Comparison of ENCODE assay signal across 19 mouse cellular contexts in genomic region chr7:36177947-36178346, GRCm38 (mm10).
DNase-seq lines count a peak whose midpoint lies in the region; ATAC-seq and TF ChIP-seq lines count a peak whose summit lies in the region.
"Had no signal": no experiment of that assay in that cellular context is flagged by ENCODE, and none has a peak within 500 bp of the region (broad histone marks: within the 10 kb centered on the region; RNA-seq: fewer than 3 reads in every experiment).

No protein-coding gene starts in this region.

- H3K27me3 ChIP-seq in embryonic facial prominence, embryonic 12.5 days, result no peaks in the 10 kb centered on the region
- H3K27me3 ChIP-seq in embryonic facial prominence, embryonic 10.5 days (replicated peaks; ENCODE audit: low read depth, poor library complexity, severe bottlenecking), result no peaks in the 10 kb centered on the region
- no peaks in the 10 kb centered on the region for H3K27me3 ChIP-seq in embryonic facial prominence, embryonic 14.5 days (replicated peaks; ENCODE audit: control insufficient read depth, insufficient read depth, low read length)
- H3K27me3 ChIP-seq in forebrain, embryonic 16.5 days (replicated peaks; ENCODE audit: control insufficient read depth, insufficient read depth, low read length), result no peaks in the 10 kb centered on the region
- H3K27me3 ChIP-seq: heart, embryonic 13.5 days had no signal

- 74% methylated on average over 7 of the region's 7 CpGs for WGBS in embryonic facial prominence, embryonic 12.5 days
- 87% methylated on average over 7 of the region's 7 CpGs for WGBS in embryonic facial prominence, embryonic 10.5 days
- 74% methylated on average over 7 of the region's 7 CpGs for WGBS in embryonic facial prominence, embryonic 14.5 days
- 80% methylated on average over 7 of the region's 7 CpGs for WGBS in forebrain, embryonic 16.5 days

- H3K27ac ChIP-seq in embryonic facial prominence, embryonic 12.5 days, result no peak overlapping the region
- no peak overlapping the region for H3K27ac ChIP-seq in embryonic facial prominence, embryonic 10.5 days (replicated peaks)
- no peak overlapping the region for H3K27ac ChIP-seq in left cerebral cortex, adult 2 months
- H3K27ac ChIP-seq in embryonic facial prominence, embryonic 14.5 days (replicated peaks; ENCODE audit: low read depth, low read length), result no peak overlapping the region
- no peak overlapping the region for H3K27ac ChIP-seq in forebrain, embryonic 16.5 days (ENCODE audit: low read length)
- H3K27ac ChIP-seq: heart, embryonic 13.5 days had no signal

- H3K4me1 ChIP-seq in embryonic facial prominence, embryonic 12.5 days, result no peaks in the 10 kb centered on the region
- no peaks in the 10 kb centered on the region for H3K4me1 ChIP-seq in embryonic facial prominence, embryonic 10.5 days
- no peaks in the 10 kb centered on the region for H3K4me1 ChIP-seq in embryonic facial prominence, embryonic 14.5 days (ENCODE audit: control insufficient read depth, insufficient read depth, low read length)
- H3K4me1 ChIP-seq in forebrain, embryonic 16.5 days (replicated peaks; ENCODE audit: control insufficient read depth, insufficient read depth, low read length), result no peaks in the 10 kb centered on the region
- H3K4me1 ChIP-seq: heart, embryonic 13.5 days had no signal

- H3K9ac ChIP-seq in embryonic facial prominence, embryonic 12.5 days, result no peak overlapping the region
- no peak overlapping the region for H3K9ac ChIP-seq in embryonic facial prominence, embryonic 14.5 days (ENCODE audit: low read depth, low read length)
- H3K9ac ChIP-seq in forebrain, embryonic 16.5 days (replicated peaks; ENCODE audit: low read depth, low read length), result no peak overlapping the region
- H3K9ac ChIP-seq: heart, embryonic 13.5 days had no signal

- no peak overlapping the region for H3K4me3 ChIP-seq in embryonic facial prominence, embryonic 12.5 days
- H3K4me3 ChIP-seq in embryonic facial prominence, embryonic 10.5 days, result no peak overlapping the region
- no peak overlapping the region for H3K4me3 ChIP-seq in left cerebral cortex, adult 2 months
- no peak overlapping the region for H3K4me3 ChIP-seq in embryonic facial prominence, embryonic 14.5 days (ENCODE audit: low read depth, low read length)
- no peak overlapping the region for H3K4me3 ChIP-seq in forebrain, embryonic 16.5 days (replicated peaks; ENCODE audit: low read length)
- H3K4me3 ChIP-seq: heart, embryonic 13.5 days had no signal

- intact Hi-C loops in left cerebral cortex, postnatal 36 days (cut with DNase I), result loop anchor here (10.0 kb wide), 1 partner anchor 517 kb away; the partner anchor contains the start of gene Tshz3
- intact Hi-C loops in left cerebral cortex, adult 2 months (cut with DNase I), result loop anchor here (5.0 kb wide), 1 partner anchor 116 kb away; no protein-coding TSS in a partner anchor

- no peaks in the 10 kb centered on the region for H3K9me3 ChIP-seq in embryonic facial prominence, embryonic 12.5 days
- no peaks in the 10 kb centered on the region for H3K9me3 ChIP-seq in embryonic facial prominence, embryonic 10.5 days
- no peaks in the 10 kb centered on the region for H3K9me3 ChIP-seq in embryonic facial prominence, embryonic 14.5 days (ENCODE audit: control insufficient read depth, low read length)
- no peaks in the 10 kb centered on the region for H3K9me3 ChIP-seq in forebrain, embryonic 16.5 days (ENCODE audit: control insufficient read depth, low read length)
- H3K9me3 ChIP-seq: heart, embryonic 13.5 days had no signal

- TF ChIP-seq CTCF in left cerebral cortex, adult 2 months (IDR thresholded peaks at IDR 0.05), result no peak; the same call in 1 of the 2 replicates

- H3K36me3 ChIP-seq in embryonic facial prominence, embryonic 12.5 days, result no peaks in the 10 kb centered on the region
- no peaks in the 10 kb centered on the region for H3K36me3 ChIP-seq in embryonic facial prominence, embryonic 10.5 days (replicated peaks)
- H3K36me3 ChIP-seq in embryonic facial prominence, embryonic 14.5 days (ENCODE audit: control insufficient read depth, insufficient read depth, low read length), result no peaks in the 10 kb centered on the region
- no peaks in the 10 kb centered on the region for H3K36me3 ChIP-seq in forebrain, embryonic 16.5 days (ENCODE audit: control insufficient read depth, insufficient read depth)
- H3K36me3 ChIP-seq: heart, embryonic 13.5 days had no signal

- 0 out of 2 replicates have a peak, but pooled peaks have one; percentile 6 for ATAC-seq in embryonic facial prominence, embryonic 12.5 days (ENCODE audit: insufficient number of reproducible peaks, insufficient read depth, low FRiP score, low TSS enrichment)
- ATAC-seq in embryonic facial prominence, embryonic 14.5 days (ENCODE audit: low read depth), result peak; percentile 68; the same call in 1 of the 2 replicates
- no peak for ATAC-seq in forebrain, embryonic 16.5 days
- ATAC-seq: forebrain, embryonic 14.5 days; intestine, embryonic 16.5 days; Patski had no signal

- no peak for DNase-seq in embryonic facial prominence, embryonic 10.5 days (ENCODE audit: low spot score)
- peak; percentile 17 to 26 for DNase-seq in left cerebral cortex, postnatal 36 days (ENCODE audit: low spot score in 2 of 2)
- DNase-seq in left cerebral cortex, adult 2 months (ENCODE audit: extremely low spot score in 1 of 2, low spot score in 2 of 2), result no peak
- DNase-seq in embryonic facial prominence, embryonic 14.5 days (ENCODE audit: low spot score), result peak; percentile 48
- peak; percentile 17 for DNase-seq in mesoderm, embryonic 11.5 days (ENCODE audit: low read depth, low spot score)
- DNase-seq: adrenal gland, postnatal 36 days; gastrocnemius, postnatal 14 days; heart, postnatal 4 days; kidney, postnatal 10 days; layer of hippocampus, adult 9-11 months; lung, adult 18-20 months; midbrain, embryonic 14.5 days; thymus, postnatal 25 days had no signal

- H3K4me2 ChIP-seq in embryonic facial prominence, embryonic 12.5 days (replicated peaks), result no peak overlapping the region
- no peak overlapping the region for H3K4me2 ChIP-seq in embryonic facial prominence, embryonic 14.5 days (ENCODE audit: low read depth, low read length)
- H3K4me2 ChIP-seq in forebrain, embryonic 16.5 days (ENCODE audit: low read length), result no peak overlapping the region
- H3K4me2 ChIP-seq: heart, embryonic 13.5 days had no signal

Comparison
In these comparisons a context has a peak if more than half of its experiments do, and no peak if none do; other contexts are left out.
1. DNase-seq: peak in left cerebral cortex, postnatal 36 days (2 of 2), embryonic facial prominence, embryonic 14.5 days (single experiment) and mesoderm, embryonic 11.5 days (single experiment); none in embryonic facial prominence, embryonic 10.5 days (single experiment) and left cerebral cortex, adult 2 months (0 of 2).